Mouse (Mus musculus): Measurements from ENCODE around the gene Frmd4a.
"Not testable (repeated sequence)": the region's sequence is repeated elsewhere in the genome, so short reads cannot be mapped to it uniquely, and the experiment has no call there.

The Frmd4a gene

GRCm38 (mm10) chr2:4291100-4291499, 273.6 kb downstream of the Frmd4a start:
- no peak for DNase-seq (ENCODE audit: low spot score)

- DNase-seq (ENCODE audit: low spot score), result no peak
Observed at GRCm38 (mm10) chr2:4291671-4292070, 274.2 kb downstream of the Frmd4a start.

GRCm38 (mm10) chr2:4293726-4294125, 276.2 kb downstream of the Frmd4a start:
- no peak for DNase-seq (ENCODE audit: low spot score)

- no peak for DNase-seq (ENCODE audit: low spot score)
Observed at GRCm38 (mm10) chr2:4295641-4296040, 278.1 kb downstream of the Frmd4a start.

- no peak for DNase-seq (ENCODE audit: low spot score)
Observed at GRCm38 (mm10) chr2:4296881-4297280, 279.4 kb downstream of the Frmd4a start.

- DNase-seq (ENCODE audit: low spot score), result no peak
Observed at GRCm38 (mm10) chr2:4298325-4299215, 281.1 kb downstream of the Frmd4a start.

- DNase-seq (ENCODE audit: low spot score), result no peak
Observed at GRCm38 (mm10) chr2:4299593-4299992, 282.1 kb downstream of the Frmd4a start.

GRCm38 (mm10) chr2:4300383-4300811, 282.9 kb downstream of the Frmd4a start:
- DNase-seq (ENCODE audit: low spot score), result no peak

- DNase-seq (ENCODE audit: low spot score), result no peak
Observed at GRCm38 (mm10) chr2:4300816-4301215, 283.3 kb downstream of the Frmd4a start.

GRCm38 (mm10) chr2:4301256-4301655, 283.7 kb downstream of the Frmd4a start:
- no peak for DNase-seq (ENCODE audit: low spot score)

- no peak for DNase-seq (ENCODE audit: low spot score)
Observed at GRCm38 (mm10) chr2:4301692-4302091, 284.2 kb downstream of the Frmd4a start.

- no peak for DNase-seq (ENCODE audit: low spot score)
Observed at GRCm38 (mm10) chr2:4302119-4302518, 284.6 kb downstream of the Frmd4a start.

GRCm38 (mm10) chr2:4307076-4307475, 289.6 kb downstream of the Frmd4a start:
- DNase-seq (ENCODE audit: low spot score), result no peak

GRCm38 (mm10) chr2:4314545-4314944, 297.0 kb downstream of the Frmd4a start:
- no peak for DNase-seq (ENCODE audit: low spot score)

- DNase-seq (ENCODE audit: low spot score), result no peak
Observed at GRCm38 (mm10) chr2:4316589-4316988, 299.1 kb downstream of the Frmd4a start.

- no peak for DNase-seq (ENCODE audit: low spot score)
Observed at GRCm38 (mm10) chr2:4318134-4318533, 300.6 kb downstream of the Frmd4a start.

- DNase-seq (ENCODE audit: low spot score), result no peak
Observed at GRCm38 (mm10) chr2:4326241-4327010, 308.9 kb downstream of the Frmd4a start.

GRCm38 (mm10) chr2:4327011-4327340, 309.5 kb downstream of the Frmd4a start:
- no peak for DNase-seq (ENCODE audit: low spot score)

- DNase-seq (ENCODE audit: low spot score), result no peak
Observed at GRCm38 (mm10) chr2:4332441-4332840, 314.9 kb downstream of the Frmd4a start.

- DNase-seq (ENCODE audit: low spot score), result peak; percentile 5
Observed at GRCm38 (mm10) chr2:4334201-4334600, 316.7 kb downstream of the Frmd4a start.

- no peak for DNase-seq (ENCODE audit: low spot score)
Observed at GRCm38 (mm10) chr2:4334936-4335335, 317.4 kb downstream of the Frmd4a start.

GRCm38 (mm10) chr2:4335881-4336280, 318.4 kb downstream of the Frmd4a start:
- DNase-seq (ENCODE audit: low spot score), result no peak

- not testable (repeated sequence) for DNase-seq (ENCODE audit: low spot score)
Observed at GRCm38 (mm10) chr2:4338290-4338689, 320.8 kb downstream of the Frmd4a start.
